Mouse (Mus musculus) C2C12 (cell line): Measurements from ENCODE around the gene Sec24c. TPM values are rescaled to one million over a fixed set of nuclear protein-coding genes. Genes with fewer than 3 reads are reported as not detected.

ENCODE experiments used
- H3K27me3 ChIP-seq: one replicate; pipeline ENCODE4 v1.6.1; 2011; ENCODE audit not compliant: control insufficient read depth, insufficient read depth, insufficient read length
- H3K36me3 ChIP-seq: one replicate; pipeline ENCODE4 v1.6.1; 2011; ENCODE audit not compliant: control insufficient read depth, insufficient read depth
- H3K4me3 ChIP-seq: one replicate; pipeline ENCODE4 v1.5.1; 2011; ENCODE audit warnings: mild to moderate bottlenecking, control low read depth; ENCODE audit not compliant: poor library complexity, insufficient read depth, severe bottlenecking
- H3K79me2 ChIP-seq: one replicate; pipeline ENCODE4 v1.6.1; 2011; ENCODE audit not compliant: control insufficient read depth, insufficient read depth
- H3K79me3 ChIP-seq: one replicate; pipeline ENCODE4 v1.6.1; 2011; ENCODE audit warnings: low read depth, control low read depth
- H3ac ChIP-seq: one replicate; pipeline ENCODE3; 2011; ENCODE audit warnings: low read depth; ENCODE audit not compliant: control insufficient read depth, insufficient read length
- CEBPB ChIP-seq: IDR thresholded peaks from one replicate; pipeline ENCODE4 v1.6.1; 2011; ENCODE audit warnings: low read depth, mild to moderate bottlenecking, control low read depth, moderate library complexity
- CTCF ChIP-seq: IDR thresholded peaks from one replicate; pipeline ENCODE4 v1.5.1; 2011; ENCODE audit not compliant: control insufficient read depth, insufficient read depth, insufficient read length
- FOSL1 ChIP-seq: IDR thresholded peaks from one replicate; pipeline ENCODE4 v1.8.0; 2011; ENCODE audit warnings: mild to moderate bottlenecking, low read length; ENCODE audit not compliant: poor library complexity, insufficient read depth, severe bottlenecking
- MAX ChIP-seq: IDR thresholded peaks from one replicate; pipeline ENCODE4 v1.6.1; 2011; ENCODE audit warnings: mild to moderate bottlenecking, control low read depth
- MYOD1 ChIP-seq: IDR thresholded peaks from one replicate; pipeline ENCODE4 v1.6.1; 2011; ENCODE audit warnings: low read depth; ENCODE audit not compliant: control insufficient read depth, insufficient read length
- MYOG ChIP-seq: IDR thresholded peaks from one replicate; pipeline ENCODE4 v1.6.1; 2011; ENCODE audit not compliant: control insufficient read depth, insufficient read length; ENCODE audit errors: extremely low read depth
- USF1 ChIP-seq: IDR thresholded peaks from one replicate; pipeline ENCODE4 v1.6.1; 2011; ENCODE audit warnings: low read depth, mild to moderate bottlenecking, control low read depth, moderate library complexity
- polyA plus RNA-seq: library from polyadenylated mRNA; unstranded; fragments of >200 nt; fragmentation: generic; extraction: Trizol; gene quantifications from one replicate; pipeline ENCODE4 v1.2.1, GENCODE M21; 2012; ENCODE audit warnings: missing spikeins

Gene Sec24c
- polyA plus RNA-seq, 1 experiment, result 63.4 TPM

- H3K79me3 ChIP-seq, result peaks cover 8% of the 10 kb centered on the region
- no peak overlapping the region for H3ac ChIP-seq
- TF ChIP-seq USF1 (no peak), MAX (no peak), CTCF (no peak), FOSL1 (no peak), MYOG (no peak), CEBPB (no peak), MYOD1 (no peak)
- no peaks in the 10 kb centered on the region for H3K36me3 ChIP-seq
- H3K4me3 ChIP-seq, result no peak overlapping the region
- H3K27me3 ChIP-seq, result no peaks in the 10 kb centered on the region
- peaks cover 36% of the 10 kb centered on the region for H3K79me2 ChIP-seq
Observed at GRCm38 (mm10) chr14:20637818-20638574, 36.1 kb upstream of the Sec24c start.

GRCm38 (mm10) chr14:20638702-20639101, 35.4 kb upstream of the Sec24c start:
- Histone ChIP-seq H3ac (no peak overlapping the region), H3K27me3 (no peaks in the 10 kb centered on the region), H3K79me3 (peaks cover 8% of the 10 kb centered on the region), H3K79me2 (peaks cover 36% of the 10 kb centered on the region), H3K4me3 (no peak overlapping the region), H3K36me3 (no peaks in the 10 kb centered on the region)
- TF ChIP-seq CTCF (no peak), USF1 (no peak), MYOG (no peak), MAX (no peak), MYOD1 (no peak), CEBPB (no peak), FOSL1 (no peak)

- no peaks in the 10 kb centered on the region for H3K27me3 ChIP-seq
Observed at GRCm38 (mm10) chr14:20639918-20640619, 34.0 kb upstream of the Sec24c start.

GRCm38 (mm10) chr14:20640644-20641437, 33.3 kb upstream of the Sec24c start, which contains the start of gene Usp54:
Gene Usp54, minus strand, starts transcription at chr14:20641063.
- H3K27me3 ChIP-seq, result no peaks in the 10 kb centered on the region
- H3K79me3 ChIP-seq, result peaks cover 8% of the 10 kb centered on the region
- TF ChIP-seq CTCF, result no peak
- TF ChIP-seq MAX, result no peak
- no peak for TF ChIP-seq FOSL1
- no peak for TF ChIP-seq MYOD1
- no peak for TF ChIP-seq USF1
- TF ChIP-seq MYOG, result no peak
- no peak for TF ChIP-seq CEBPB
- peak within 1 kb of the TSS; percentile 91 for H3ac ChIP-seq
- peaks cover 30% of the 10 kb centered on the region for H3K79me2 ChIP-seq
- H3K4me3 ChIP-seq, result peak within 1 kb of the TSS; percentile 74
- no peaks in the 10 kb centered on the region for H3K36me3 ChIP-seq

More at GRCm38 (mm10) chr14:20639918-20640619, 34.0 kb upstream of the Sec24c start:
- Histone ChIP-seq H3K79me3 (peaks cover 8% of the 10 kb centered on the region), H3ac (peak overlapping the region; percentile 86), H3K36me3 (no peaks in the 10 kb centered on the region), H3K4me3 (peak overlapping the region; percentile 74), H3K79me2 (peaks cover 36% of the 10 kb centered on the region)
- TF ChIP-seq CTCF (no peak), FOSL1 (no peak), USF1 (no peak), MAX (no peak), MYOD1 (no peak), CEBPB (no peak), MYOG (no peak)

- no peak for TF ChIP-seq CEBPB
- TF ChIP-seq MYOG, result no peak
- TF ChIP-seq MYOD1, result no peak
- TF ChIP-seq MAX, result no peak
- no peak for TF ChIP-seq USF1
- no peak for TF ChIP-seq CTCF
- TF ChIP-seq FOSL1, result no peak
- no peaks in the 10 kb centered on the region for H3K27me3 ChIP-seq
- peaks cover 28% of the 10 kb centered on the region for H3K79me2 ChIP-seq
- H3K36me3 ChIP-seq, result no peaks in the 10 kb centered on the region
- H3K4me3 ChIP-seq, result peak overlapping the region; percentile 74
- peak overlapping the region; percentile 91 for H3ac ChIP-seq
- peaks cover 8% of the 10 kb centered on the region for H3K79me3 ChIP-seq
Observed at GRCm38 (mm10) chr14:20641438-20641875, 32.7 kb upstream of the Sec24c start.
